Mouse (Mus musculus): ENCODE data around the gene Gm20388. TPM values are rescaled to one million over a fixed set of nuclear protein-coding genes. Genes with fewer than 3 reads are reported as not detected.
A peak's percentile ranks its signal among the peaks of the same experiment; 100 is the strongest.

The Gm20388 gene
- total and polyA plus RNA-seq, 3 experiments = 0.02 to 0.05 TPM; not detected in 1

DNA sequence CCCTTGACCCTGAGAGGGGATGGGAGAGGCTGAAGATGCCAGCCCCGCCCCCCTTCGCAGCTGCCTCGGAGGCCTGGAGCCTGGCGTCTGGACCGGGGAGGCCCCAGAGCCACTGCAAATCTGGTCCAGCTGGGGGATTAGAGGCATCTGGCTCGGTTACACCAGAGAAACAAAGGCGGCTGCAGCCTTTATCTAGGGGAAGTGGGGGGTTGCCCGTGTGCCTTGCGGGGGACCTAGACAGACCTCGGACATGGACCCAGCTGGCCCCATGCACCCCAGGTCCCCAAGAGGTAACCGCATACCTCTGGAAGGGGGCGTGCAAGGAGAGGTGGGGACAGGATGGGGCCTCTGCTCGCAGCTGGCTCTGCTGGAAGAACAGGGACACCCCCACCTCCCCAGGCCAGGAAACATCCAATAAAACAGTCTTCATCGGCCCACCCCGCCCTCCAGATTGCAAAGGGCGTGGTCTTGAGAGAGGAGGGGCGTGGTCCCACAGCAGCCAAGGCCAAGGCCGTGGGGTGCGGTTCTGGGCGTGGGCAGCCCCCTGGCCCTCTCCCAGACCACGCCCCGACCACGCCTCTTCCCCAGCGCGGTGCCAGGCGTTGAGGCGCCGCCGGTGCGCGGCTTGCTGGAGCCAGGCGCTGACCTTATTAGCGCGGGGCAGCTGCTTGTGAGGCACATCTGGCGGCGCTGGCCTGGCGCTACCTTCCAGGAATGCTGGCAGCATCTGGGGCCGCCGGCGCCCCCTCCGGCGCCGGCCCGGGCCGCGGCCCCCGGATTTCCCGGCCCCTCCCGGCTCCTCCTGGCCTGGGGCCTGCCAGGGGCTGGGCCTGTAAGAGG is 365.6 kb downstream of the Gm20388 start:
- Histone ChIP-seq H3K9me3 (replicated peaks) (peaks cover 6% of the 10 kb centered on the region), H3K4me1 (ENCODE audit: insufficient read depth, low read depth, low read length) (no peaks in the 10 kb centered on the region), H3K36me3 (replicated peaks) (no peaks in the 10 kb centered on the region), H3K4me3 (ENCODE audit: low read depth, low read length) (no peak overlapping the region; the same call in 1 of the 2 replicates), H3K27me3 (ENCODE audit: insufficient read depth, low read length) (peaks cover 30% of the 10 kb centered on the region; the same call in 1 of the 2 replicates)
- no peak for TF ChIP-seq TAL1 (conservative IDR thresholded peaks at IDR 0.05; ENCODE audit: low read depth, low read length)
- TF ChIP-seq GATA1 (IDR thresholded peaks at IDR 0.05; ENCODE audit: borderline replicate concordance, low read length) = no peak
- no peak for TF ChIP-seq CTCF (IDR thresholded peaks at IDR 0.05; ENCODE audit: low read depth, low read length)
- no peak for TF ChIP-seq GATA2 (IDR thresholded peaks at IDR 0.05; ENCODE audit: borderline replicate concordance, low read depth, low read length)
- no peak for TF ChIP-seq POLR2AphosphoS5 (IDR thresholded peaks at IDR 0.05; ENCODE audit: insufficient replicate concordance, low read depth, low read length)
- DNase-seq (ENCODE audit: low spot score) (no peak), ATAC-seq (ENCODE audit: extremely low read depth, insufficient number of reproducible peaks, low FRiP score, poor library complexity, severe bottlenecking) (peak; percentile 57; the same call in 1 of the 2 replicates)

- Histone ChIP-seq H3K4me1 (ENCODE audit: insufficient read depth, low read depth, low read length) (no peaks in the 10 kb centered on the region), H3K4me3 (ENCODE audit: low read depth, low read length) (no peak overlapping the region; the same call in 1 of the 2 replicates), H3K36me3 (replicated peaks) (no peaks in the 10 kb centered on the region), H3K9me3 (replicated peaks) (peaks cover 6% of the 10 kb centered on the region), H3K27me3 (ENCODE audit: insufficient read depth, low read length) (peaks cover 30% of the 10 kb centered on the region; the same call in 1 of the 2 replicates)
- TF ChIP-seq GATA2 (IDR thresholded peaks at IDR 0.05; ENCODE audit: borderline replicate concordance, low read depth, low read length) = no peak
- no peak for TF ChIP-seq GATA1 (IDR thresholded peaks at IDR 0.05; ENCODE audit: borderline replicate concordance, low read length)
- TF ChIP-seq TAL1 (conservative IDR thresholded peaks at IDR 0.05; ENCODE audit: low read depth, low read length) = no peak
- no peak for TF ChIP-seq CTCF (IDR thresholded peaks at IDR 0.05; ENCODE audit: low read depth, low read length)
- TF ChIP-seq POLR2AphosphoS5 (IDR thresholded peaks at IDR 0.05; ENCODE audit: insufficient replicate concordance, low read depth, low read length) = no peak
- no peak for DNase-seq (ENCODE audit: low spot score)
- ATAC-seq (ENCODE audit: extremely low read depth, insufficient number of reproducible peaks, low FRiP score, poor library complexity, severe bottlenecking) = no peak
Observed at GRCm38 (mm10) chr8:120276891-120277426, 366.3 kb downstream of the Gm20388 start.

DNA sequence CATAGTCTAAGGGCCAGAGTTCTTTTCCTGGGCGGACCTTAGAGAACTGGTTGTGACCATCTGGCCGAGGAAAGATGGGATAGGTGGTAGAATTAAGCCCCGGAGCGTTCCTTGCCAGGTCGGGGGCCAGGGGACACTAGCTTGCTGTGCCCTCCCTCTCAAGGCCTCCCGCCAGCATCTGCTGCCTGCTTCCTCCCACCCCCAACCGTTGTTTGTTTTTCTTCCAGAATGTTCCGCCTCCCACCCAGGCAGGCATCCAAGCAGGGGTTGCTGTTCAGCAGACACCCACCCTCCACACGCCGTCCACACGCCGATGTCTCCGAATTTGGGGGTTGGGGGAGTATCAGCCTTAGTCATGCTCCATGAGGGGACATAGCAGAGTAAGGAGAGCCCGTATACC is 367.4 kb downstream of the Gm20388 start:
- no peaks in the 10 kb centered on the region for H3K36me3 ChIP-seq (replicated peaks)
- H3K27me3 ChIP-seq (ENCODE audit: insufficient read depth, low read length) = peaks cover 30% of the 10 kb centered on the region; the same call in 1 of the 2 replicates
- DNase-seq (ENCODE audit: low spot score) = no peak
- TF ChIP-seq TAL1 (conservative IDR thresholded peaks at IDR 0.05; ENCODE audit: low read depth, low read length) (no peak), POLR2AphosphoS5 (IDR thresholded peaks at IDR 0.05; ENCODE audit: insufficient replicate concordance, low read depth, low read length) (no peak), CTCF (IDR thresholded peaks at IDR 0.05; ENCODE audit: low read depth, low read length) (no peak), GATA2 (IDR thresholded peaks at IDR 0.05; ENCODE audit: borderline replicate concordance, low read depth, low read length) (no peak), GATA1 (IDR thresholded peaks at IDR 0.05; ENCODE audit: borderline replicate concordance, low read length) (no peak)
- H3K4me1 ChIP-seq (ENCODE audit: insufficient read depth, low read depth, low read length) = no peaks in the 10 kb centered on the region
- no peak overlapping the region for H3K4me3 ChIP-seq (ENCODE audit: low read depth, low read length)
- ATAC-seq (ENCODE audit: extremely low read depth, insufficient number of reproducible peaks, low FRiP score, poor library complexity, severe bottlenecking) = no peak
- peaks cover 6% of the 10 kb centered on the region for H3K9me3 ChIP-seq (replicated peaks)

DNA sequence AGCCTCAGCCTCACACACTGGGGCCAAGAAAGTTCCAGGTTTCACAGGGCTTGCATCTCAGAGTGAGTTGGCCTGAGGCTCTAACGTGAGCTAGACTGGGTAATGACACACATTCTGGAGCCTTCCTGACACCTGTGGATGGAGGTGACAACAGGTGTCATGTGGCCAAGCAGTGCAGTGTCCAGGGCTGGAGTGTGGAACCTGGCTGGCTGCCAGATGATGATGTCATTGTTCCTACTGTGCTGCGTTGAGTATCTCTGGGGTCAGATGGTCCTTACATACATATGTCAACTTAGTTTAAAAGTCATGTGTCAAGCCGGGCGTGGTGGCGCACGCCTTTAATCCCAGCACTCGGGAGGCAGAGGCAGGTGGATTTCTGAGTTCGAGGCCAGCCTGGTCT is 368.8 kb downstream of the Gm20388 start:
- Histone ChIP-seq H3K27me3 (ENCODE audit: insufficient read depth, low read length) (peaks cover 34% of the 10 kb centered on the region; the same call in 1 of the 2 replicates), H3K4me1 (ENCODE audit: insufficient read depth, low read depth, low read length) (no peaks in the 10 kb centered on the region)
- TF ChIP-seq GATA2 (IDR thresholded peaks at IDR 0.05; ENCODE audit: borderline replicate concordance, low read depth, low read length) (no peak), TAL1 (conservative IDR thresholded peaks at IDR 0.05; ENCODE audit: low read depth, low read length) (no peak), POLR2AphosphoS5 (IDR thresholded peaks at IDR 0.05; ENCODE audit: insufficient replicate concordance, low read depth, low read length) (no peak), CTCF (IDR thresholded peaks at IDR 0.05; ENCODE audit: low read depth, low read length) (no peak)

DNA sequence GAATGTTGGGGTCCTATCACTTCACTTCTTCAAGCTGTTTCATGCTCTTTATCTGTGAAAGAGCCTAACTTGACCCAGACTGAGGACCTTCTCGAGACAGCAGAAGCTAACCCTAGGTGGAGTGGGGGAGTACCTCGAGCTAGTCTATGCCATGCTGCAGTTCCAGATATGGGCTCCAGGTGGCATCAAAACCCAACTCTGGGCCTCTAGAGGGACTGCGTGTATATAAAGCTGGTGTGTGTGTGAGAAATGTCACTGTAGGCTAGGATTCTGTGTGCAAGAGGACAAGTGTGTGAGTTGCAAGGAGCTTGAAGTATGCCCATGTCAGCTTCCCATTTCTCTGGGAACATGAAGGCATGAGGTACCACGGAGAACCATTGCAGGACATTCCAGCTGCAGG is 370.8 kb downstream of the Gm20388 start:
- H3K27me3 ChIP-seq (ENCODE audit: insufficient read depth, low read length) = peaks cover 36% of the 10 kb centered on the region; the same call in 1 of the 2 replicates
- no peaks in the 10 kb centered on the region for H3K4me1 ChIP-seq (ENCODE audit: insufficient read depth, low read depth, low read length)
- H3K4me3 ChIP-seq (ENCODE audit: low read depth, low read length) = no peak overlapping the region
- TF ChIP-seq GATA1 (IDR thresholded peaks at IDR 0.05; ENCODE audit: borderline replicate concordance, low read length) (no peak), CTCF (IDR thresholded peaks at IDR 0.05; ENCODE audit: low read depth, low read length) (peak; percentile 83)
- no peak for ATAC-seq (ENCODE audit: extremely low read depth, insufficient number of reproducible peaks, low FRiP score, poor library complexity, severe bottlenecking)
- no peaks in the 10 kb centered on the region for H3K36me3 ChIP-seq (replicated peaks)
- DNase-seq (ENCODE audit: low spot score) = peak; percentile 48
- peaks cover 2% of the 10 kb centered on the region for H3K9me3 ChIP-seq (replicated peaks)

More for the DNA sequence above, 368.8 kb downstream of the Gm20388 start:
- Histone ChIP-seq H3K4me3 (ENCODE audit: low read depth, low read length) (no peak overlapping the region), H3K9me3 (replicated peaks) (peaks cover 6% of the 10 kb centered on the region), H3K36me3 (replicated peaks) (no peaks in the 10 kb centered on the region)
- no peak for ATAC-seq (ENCODE audit: extremely low read depth, insufficient number of reproducible peaks, low FRiP score, poor library complexity, severe bottlenecking)
- DNase-seq (ENCODE audit: low spot score) = no peak

DNA sequence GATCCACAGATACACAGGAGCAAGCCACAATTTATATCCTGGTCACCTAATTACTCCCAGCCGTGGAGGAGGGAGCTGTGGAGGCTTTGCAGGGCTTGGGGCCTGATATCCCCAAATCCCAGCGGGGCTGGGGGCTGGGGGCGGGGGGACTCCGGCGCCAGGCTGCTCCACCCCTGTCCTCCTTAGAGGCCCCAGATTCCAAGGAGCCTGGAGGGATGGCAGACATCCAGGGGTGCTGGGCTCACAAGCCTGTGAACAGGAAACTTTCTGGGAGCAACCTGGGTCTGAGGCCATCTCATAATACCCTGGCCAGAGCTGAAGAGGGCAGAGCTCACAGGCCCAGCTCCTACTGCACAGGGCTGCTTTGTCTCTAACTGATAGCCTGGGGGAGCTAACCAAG is 371.8 kb downstream of the Gm20388 start:
- H3K4me1 ChIP-seq (ENCODE audit: insufficient read depth, low read depth, low read length) = no peaks in the 10 kb centered on the region

More for the DNA sequence above, 371.8 kb downstream of the Gm20388 start:
- Histone ChIP-seq H3K4me3 (ENCODE audit: low read depth, low read length) (no peak overlapping the region), H3K36me3 (replicated peaks) (no peaks in the 10 kb centered on the region), H3K27me3 (ENCODE audit: insufficient read depth, low read length) (peaks cover 35% of the 10 kb centered on the region; the same call in 1 of the 2 replicates), H3K9me3 (replicated peaks) (no peaks in the 10 kb centered on the region)
- TF ChIP-seq CTCF (IDR thresholded peaks at IDR 0.05; ENCODE audit: low read depth, low read length) (no peak), GATA2 (IDR thresholded peaks at IDR 0.05; ENCODE audit: borderline replicate concordance, low read depth, low read length) (no peak)
- no peak for DNase-seq (ENCODE audit: low spot score)
- no peak for ATAC-seq (ENCODE audit: extremely low read depth, insufficient number of reproducible peaks, low FRiP score, poor library complexity, severe bottlenecking)

Measured in G1E (cell line).